Mouse (Mus musculus) stomach, postnatal 0 days (tissue): ENCODE results near the gene Mvb12b.

Experiments
- CTCF ChIP-seq: IDR thresholded peaks from 2 replicates; pipeline ENCODE4 v1.5.1; 2016; ENCODE audit warnings: antibody characterized with exemption, low read depth, mild to moderate bottlenecking, moderate library complexity
- EP300 ChIP-seq: optimal IDR thresholded peaks from 2 replicates; pipeline ENCODE3; 2016; ENCODE audit warnings: antibody characterized with exemption

- TF ChIP-seq CTCF (no peak), EP300 (no peak)
Observed at GRCm38 (mm10) chr2:33847196-33847834, 40.4 kb downstream of the Mvb12b start.
